Mouse (Mus musculus) liver, embryonic 13.5 days (tissue): Measurements from ENCODE around the gene Agap1. TPM values are rescaled to one million over a fixed set of nuclear protein-coding genes. Genes with fewer than 3 reads are reported as not detected.

Experiments used
- ATAC-seq: fragments of 200-750 bp; cut with Nextera tagmentation; 2 replicates; pipeline ENCODE4 v1.8.0; 2017; ENCODE audit warnings: low read depth, mild to moderate bottlenecking, moderate number of reproducible peaks, moderate library complexity
- DNase-seq: peaks from one replicate; pipeline ENCODE4 v3.0.0; 2022
- H3K27ac ChIP-seq: fragments of 300-500 bp; sonication (generic); 2 replicates; pipeline ENCODE4 v1.5.1; 2015; ENCODE audit warnings: moderate library complexity, mild to moderate bottlenecking, inconsistent platforms
- H3K27me3 ChIP-seq: fragments of 300-500 bp; sonication (generic); 2 replicates; pipeline ENCODE4 v1.6.1; 2015; ENCODE audit warnings: mild to moderate bottlenecking, inconsistent platforms
- H3K36me3 ChIP-seq: fragments of 300-500 bp; sonication (generic); 2 replicates; pipeline ENCODE4 v1.6.1; 2015; ENCODE audit warnings: mild to moderate bottlenecking, inconsistent platforms
- H3K4me1 ChIP-seq: fragments of 300-500 bp; sonication (generic); replicated peaks from 2 replicates; pipeline ENCODE4 v1.6.1; 2015; ENCODE audit warnings: inconsistent platforms
- H3K4me2 ChIP-seq: fragments of 300-500 bp; sonication (generic); 2 replicates; pipeline ENCODE4 v1.6.1; 2015; ENCODE audit warnings: inconsistent platforms, mild to moderate bottlenecking, moderate library complexity
- H3K4me3 ChIP-seq: fragments of 300-500 bp; sonication (generic); replicated peaks from 2 replicates; pipeline ENCODE4 v1.5.1; 2015; ENCODE audit warnings: mild to moderate bottlenecking, inconsistent platforms
- H3K9ac ChIP-seq: fragments of 300-500 bp; sonication (generic); 2 replicates; pipeline ENCODE4 v1.6.1; 2015; ENCODE audit warnings: mild to moderate bottlenecking, inconsistent platforms
- H3K9me3 ChIP-seq: fragments of 300-500 bp; sonication (generic); replicated peaks from 2 replicates; pipeline ENCODE4 v1.6.1; 2016; ENCODE audit warnings: inconsistent platforms
- WGBS: fragments of 180-500 bp; shearing (Covaris S2); methylation state at CpG from one replicate; pipeline ENCODE4 v1.1.7; 2015; ENCODE audit not compliant: insufficient replicate concordance; 5-methylcytosine and 5-hydroxymethylcytosine counted together
- polyA plus RNA-seq: library from polyadenylated mRNA; unstranded; fragments of >200 nt; fragmentation: Nextera tagmentation; extraction: Ambion mirVana; gene quantifications from 2 replicates; pipeline ENCODE4 v1.2.1, GENCODE M21; 2015

The Agap1 gene
- polyA plus RNA-seq, 1 experiment from 2014 or later = 1.2 TPM

DNA sequence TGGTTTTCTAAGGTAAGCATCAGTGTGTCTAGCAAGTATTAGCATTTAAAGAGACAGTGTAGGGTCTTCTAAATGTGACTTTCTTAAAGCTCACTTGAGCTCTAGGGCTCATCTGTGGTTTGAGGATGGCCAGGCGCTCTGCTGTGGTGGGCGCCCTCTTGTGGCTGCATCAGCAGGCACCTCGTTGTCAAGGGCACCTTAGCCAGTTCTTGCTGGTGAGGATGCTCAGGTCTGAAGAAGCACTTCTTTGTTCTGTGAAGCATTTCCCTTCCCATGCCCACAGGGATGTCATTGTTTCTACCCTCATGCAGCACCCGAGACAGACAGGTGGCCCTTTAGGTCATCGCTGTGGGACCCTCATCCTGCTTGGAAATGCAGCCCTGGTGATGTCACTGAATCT, 152.0 kb downstream of the Agap1 start:
- Histone ChIP-seq H3K27ac (no peak overlapping the region), H3K4me1 (no peaks in the 10 kb centered on the region), H3K4me2 (no peak overlapping the region), H3K36me3 (no peaks in the 10 kb centered on the region), H3K27me3 (no peaks in the 10 kb centered on the region), H3K9me3 (no peaks in the 10 kb centered on the region), H3K9ac (no peak overlapping the region), H3K4me3 (no peak overlapping the region)
- no peak for ATAC-seq
- DNase-seq = no peak
- whole genome bisulfite sequencing = 34% methylated on average over 5 of the region's 5 CpGs

- Histone ChIP-seq H3K4me2 (no peak overlapping the region), H3K27ac (no peak overlapping the region), H3K36me3 (no peaks in the 10 kb centered on the region), H3K9ac (no peak overlapping the region), H3K4me3 (no peak overlapping the region), H3K4me1 (no peaks in the 10 kb centered on the region), H3K9me3 (no peaks in the 10 kb centered on the region), H3K27me3 (no peaks in the 10 kb centered on the region)
- 70% methylated on average over 4 of the region's 4 CpGs for WGBS
- DNase-seq = no peak
- no peak for ATAC-seq
These were observed 154.2 kb downstream of the Agap1 start for GRCm38 (mm10) chr1:89608766-89609165.

- DNase-seq (no peak), ATAC-seq (no peak)
- Histone ChIP-seq H3K9me3 (no peaks in the 10 kb centered on the region), H3K4me3 (no peak overlapping the region), H3K4me2 (no peak overlapping the region), H3K27ac (no peak overlapping the region), H3K36me3 (no peaks in the 10 kb centered on the region), H3K9ac (no peak overlapping the region), H3K4me1 (no peaks in the 10 kb centered on the region), H3K27me3 (no peaks in the 10 kb centered on the region)
- WGBS = 34% methylated on average over 5 of the region's 5 CpGs
These were observed 155.4 kb downstream of the Agap1 start for GRCm38 (mm10) chr1:89609964-89610363.

GRCm38 (mm10) chr1:89611521-89611920, 156.9 kb downstream of the Agap1 start:
- H3K27me3 ChIP-seq = no peaks in the 10 kb centered on the region
- H3K27ac ChIP-seq = no peak overlapping the region
- H3K4me1 ChIP-seq = no peaks in the 10 kb centered on the region
- no peak overlapping the region for H3K9ac ChIP-seq
- WGBS = 82% methylated on average over 6 of the region's 6 CpGs
- no peak overlapping the region for H3K4me3 ChIP-seq
- ATAC-seq (no peak), DNase-seq (no peak)
- H3K36me3 ChIP-seq = no peaks in the 10 kb centered on the region
- H3K9me3 ChIP-seq = no peaks in the 10 kb centered on the region
- H3K4me2 ChIP-seq = no peak overlapping the region

DNA sequence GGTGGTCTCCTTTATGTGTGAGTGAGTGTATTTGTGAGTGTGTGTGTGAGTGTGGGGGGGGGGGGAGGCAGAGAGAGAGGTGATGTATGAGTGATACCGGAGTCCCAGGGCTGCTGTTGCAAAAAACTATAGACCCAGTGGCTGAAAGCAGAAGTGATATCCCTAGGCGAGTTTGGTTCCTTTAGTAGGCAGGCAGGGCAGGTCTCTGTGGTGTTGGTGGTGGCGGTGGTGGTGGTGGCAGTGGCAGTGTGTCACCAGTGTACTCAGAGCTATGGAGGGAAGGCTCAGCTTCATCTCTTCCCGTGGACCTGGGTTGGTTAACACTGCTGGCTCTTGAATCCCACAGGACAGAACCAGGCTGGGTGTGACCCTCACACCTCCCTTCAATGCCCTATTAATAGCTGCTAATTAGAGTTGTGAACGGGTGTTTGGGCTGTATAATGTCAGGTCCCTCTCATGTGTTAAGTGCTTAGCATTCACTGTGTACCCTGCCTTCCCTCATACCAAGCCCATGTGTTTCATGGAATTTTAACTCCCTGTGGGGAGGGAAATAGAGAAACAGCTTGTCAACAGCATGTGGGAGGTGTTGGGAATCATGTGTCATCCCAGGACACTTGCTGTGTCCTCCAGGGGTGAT, 158.7 kb downstream of the Agap1 start:
- Histone ChIP-seq H3K4me1 (no peaks in the 10 kb centered on the region), H3K4me2 (no peak overlapping the region), H3K27me3 (no peaks in the 10 kb centered on the region), H3K27ac (no peak overlapping the region), H3K9me3 (no peaks in the 10 kb centered on the region), H3K36me3 (no peaks in the 10 kb centered on the region), H3K4me3 (no peak overlapping the region), H3K9ac (no peak overlapping the region)
- 43% methylated on average over 5 of the region's 5 CpGs for WGBS
- DNase-seq (no peak), ATAC-seq (no peak)

DNA sequence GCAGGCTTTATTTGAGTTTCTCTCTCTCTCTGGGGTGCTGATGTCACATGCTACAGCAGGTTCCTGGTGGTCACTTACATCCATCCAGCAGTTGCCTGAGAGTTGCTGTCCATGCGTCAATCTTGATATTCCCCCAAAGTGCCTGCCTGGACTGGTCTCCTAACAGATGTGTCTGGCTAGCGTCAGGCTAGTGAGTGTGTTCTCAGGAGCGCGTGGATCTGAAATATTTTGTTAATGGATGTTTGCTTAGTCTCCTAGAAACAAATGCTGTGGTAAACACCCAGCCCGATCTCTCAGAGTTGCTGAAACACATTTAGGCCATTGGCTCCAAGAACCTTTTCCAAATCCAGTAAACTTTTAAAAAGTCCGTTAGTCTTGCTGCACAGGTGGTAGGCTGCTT, 161.9 kb downstream of the Agap1 start:
- Histone ChIP-seq H3K4me1 (no peaks in the 10 kb centered on the region), H3K27ac (no peak overlapping the region), H3K4me2 (no peak overlapping the region), H3K4me3 (no peak overlapping the region), H3K9ac (no peak overlapping the region), H3K36me3 (no peaks in the 10 kb centered on the region), H3K9me3 (no peaks in the 10 kb centered on the region), H3K27me3 (no peaks in the 10 kb centered on the region)
- WGBS = 73% methylated on average over 6 of the region's 6 CpGs
- DNase-seq (no peak), ATAC-seq (no peak)

GRCm38 (mm10) chr1:89617336-89617735, 162.7 kb downstream of the Agap1 start:
- ATAC-seq = no peak

GRCm38 (mm10) chr1:89619963-89620362, 165.4 kb downstream of the Agap1 start:
- Histone ChIP-seq H3K4me2 (no peak overlapping the region), H3K9me3 (no peaks in the 10 kb centered on the region), H3K4me1 (no peaks in the 10 kb centered on the region), H3K36me3 (no peaks in the 10 kb centered on the region), H3K4me3 (no peak overlapping the region), H3K27ac (no peak overlapping the region), H3K9ac (no peak overlapping the region), H3K27me3 (no peaks in the 10 kb centered on the region)
- ATAC-seq (no peak), DNase-seq (no peak)
- WGBS = 76% methylated on average over 2 of the region's 2 CpGs

More at GRCm38 (mm10) chr1:89617336-89617735, 162.7 kb downstream of the Agap1 start:
- Histone ChIP-seq H3K9me3 (no peaks in the 10 kb centered on the region), H3K9ac (no peak overlapping the region), H3K27ac (no peak overlapping the region), H3K36me3 (no peaks in the 10 kb centered on the region), H3K4me3 (no peak overlapping the region), H3K4me1 (no peaks in the 10 kb centered on the region), H3K27me3 (no peaks in the 10 kb centered on the region), H3K4me2 (no peak overlapping the region)
- DNase-seq = no peak
- 77% methylated on average over 9 of the region's 9 CpGs for WGBS

GRCm38 (mm10) chr1:89621014-89621791, 166.6 kb downstream of the Agap1 start:
- Histone ChIP-seq H3K4me1 (no peaks in the 10 kb centered on the region), H3K36me3 (no peaks in the 10 kb centered on the region), H3K27ac (no peak overlapping the region), H3K4me2 (no peak overlapping the region), H3K9me3 (no peaks in the 10 kb centered on the region), H3K4me3 (no peak overlapping the region), H3K27me3 (no peaks in the 10 kb centered on the region), H3K9ac (no peak overlapping the region)
- 37% methylated on average over 8 of the region's 8 CpGs for WGBS
- ATAC-seq (no peak), DNase-seq (no peak)

DNA sequence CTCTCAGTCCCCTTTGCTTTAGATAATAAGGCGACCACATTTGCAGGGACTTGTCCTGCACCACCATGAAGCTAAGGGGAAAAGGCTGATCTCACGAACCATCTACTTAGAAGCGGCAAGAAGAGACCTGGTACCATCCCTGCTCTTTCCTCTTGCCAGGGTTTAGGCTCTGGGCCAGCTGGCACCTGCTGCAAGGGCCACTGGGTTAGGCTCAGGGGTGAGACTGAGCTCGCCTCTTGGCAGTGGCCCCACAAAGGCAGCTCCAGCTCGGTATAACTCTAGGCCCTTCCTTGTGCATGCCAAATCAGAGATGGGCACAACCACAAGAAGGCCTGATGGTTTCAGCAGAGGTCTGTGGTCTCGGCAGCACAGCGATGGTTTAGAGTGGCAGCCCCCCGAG, 167.3 kb downstream of the Agap1 start:
- Histone ChIP-seq H3K9me3 (no peaks in the 10 kb centered on the region), H3K4me2 (no peak overlapping the region), H3K4me3 (no peak overlapping the region), H3K27ac (no peak overlapping the region), H3K9ac (no peak overlapping the region), H3K4me1 (no peaks in the 10 kb centered on the region), H3K27me3 (no peaks in the 10 kb centered on the region), H3K36me3 (no peaks in the 10 kb centered on the region)
- DNase-seq (no peak), ATAC-seq (no peak)
- WGBS = 67% methylated on average over 8 of the region's 8 CpGs

- no peaks in the 10 kb centered on the region for H3K4me1 ChIP-seq
- H3K9ac ChIP-seq = no peak overlapping the region
- H3K27ac ChIP-seq = no peak overlapping the region
- 72% methylated on average over 7 of the region's 7 CpGs for WGBS
- no peaks in the 10 kb centered on the region for H3K36me3 ChIP-seq
- ATAC-seq = no peak
- H3K4me2 ChIP-seq = no peak overlapping the region
- H3K4me3 ChIP-seq = no peak overlapping the region
- no peaks in the 10 kb centered on the region for H3K27me3 ChIP-seq
- DNase-seq = no peak
- H3K9me3 ChIP-seq = no peaks in the 10 kb centered on the region
These were observed 168.2 kb downstream of the Agap1 start for GRCm38 (mm10) chr1:89622801-89623200.

GRCm38 (mm10) chr1:89625312-89625711, 170.7 kb downstream of the Agap1 start:
- no peak overlapping the region for H3K27ac ChIP-seq
- H3K9me3 ChIP-seq = no peaks in the 10 kb centered on the region
- no peaks in the 10 kb centered on the region for H3K36me3 ChIP-seq
- H3K4me3 ChIP-seq = no peak overlapping the region
- 55% methylated on average over 4 of the region's 4 CpGs for WGBS
- H3K4me2 ChIP-seq = no peak overlapping the region
- no peak overlapping the region for H3K9ac ChIP-seq
- no peaks in the 10 kb centered on the region for H3K4me1 ChIP-seq
- no peak for ATAC-seq
- DNase-seq = no peak
- H3K27me3 ChIP-seq = no peaks in the 10 kb centered on the region
